Mouse (Mus musculus): ENCODE data around the gene Hivep2. TPM values are rescaled to one million over a fixed set of nuclear protein-coding genes. Genes with fewer than 3 reads are reported as not detected.

Hivep2 gene
- polyA plus RNA-seq, 1 experiment from 2014 or later: 6.5 TPM

DNA sequence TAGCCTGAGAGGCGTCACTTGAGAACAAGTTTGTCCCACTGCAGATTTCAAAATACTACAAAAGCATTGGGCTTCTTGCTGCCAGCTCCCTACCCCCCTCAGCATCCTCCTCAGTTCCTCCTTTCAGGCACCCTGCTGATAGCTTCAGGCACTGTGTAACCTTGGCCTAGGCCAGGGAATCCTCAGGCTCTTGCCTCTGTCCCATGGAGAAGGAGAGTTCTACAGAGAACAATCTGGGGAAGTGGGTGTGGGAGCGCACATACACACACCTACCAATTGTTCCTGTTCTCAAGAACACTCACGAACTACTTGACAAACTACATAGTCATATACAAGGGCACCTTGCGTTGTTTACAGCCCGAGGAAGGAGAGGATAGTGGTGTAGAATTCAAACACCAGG is 109.9 kb downstream of the Hivep2 start:
- Histone ChIP-seq H3K27ac (no peak overlapping the region), H3K9me3 (no peaks in the 10 kb centered on the region), H3K4me3 (no peak overlapping the region), H3K4me2 (replicated peaks) (no peak overlapping the region), H3K36me3 (no peaks in the 10 kb centered on the region), H3K4me1 (no peaks in the 10 kb centered on the region), H3K27me3 (no peaks in the 10 kb centered on the region), H3K9ac (no peak overlapping the region)
- ATAC-seq (ENCODE audit: low FRiP score, low read depth): no peak
- WGBS: 85% methylated on average over 5 of the region's 5 CpGs

DNA sequence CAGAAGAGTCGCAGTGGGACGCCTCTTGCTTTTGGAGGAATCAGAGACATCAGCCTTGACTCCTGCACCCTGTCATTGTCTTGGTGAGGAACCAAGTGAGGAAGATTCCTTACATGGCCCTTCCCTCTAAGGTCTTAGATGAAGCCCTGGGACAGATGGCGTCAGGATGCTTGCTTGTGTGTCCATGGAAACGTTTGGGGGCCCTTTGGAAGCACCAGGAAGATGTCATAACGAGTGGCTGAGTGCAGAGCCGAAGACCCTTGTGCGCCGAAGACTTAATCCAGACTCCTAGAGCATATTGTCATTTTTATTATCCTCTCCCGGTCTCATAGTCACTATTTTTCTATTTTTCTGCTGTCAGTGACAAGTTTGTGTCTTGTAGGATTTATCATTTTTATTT is 111.0 kb downstream of the Hivep2 start:
- H3K9ac ChIP-seq: no peak overlapping the region
- no peaks in the 10 kb centered on the region for H3K27me3 ChIP-seq
- no peaks in the 10 kb centered on the region for H3K9me3 ChIP-seq
- no peaks in the 10 kb centered on the region for H3K36me3 ChIP-seq
- no peaks in the 10 kb centered on the region for H3K4me1 ChIP-seq
- WGBS: 82% methylated on average over 9 of the region's 9 CpGs
- no peak overlapping the region for H3K4me2 ChIP-seq (replicated peaks)
- no peak overlapping the region for H3K4me3 ChIP-seq
- ATAC-seq (ENCODE audit: low FRiP score, low read depth): no peak
- H3K27ac ChIP-seq: no peak overlapping the region

DNA sequence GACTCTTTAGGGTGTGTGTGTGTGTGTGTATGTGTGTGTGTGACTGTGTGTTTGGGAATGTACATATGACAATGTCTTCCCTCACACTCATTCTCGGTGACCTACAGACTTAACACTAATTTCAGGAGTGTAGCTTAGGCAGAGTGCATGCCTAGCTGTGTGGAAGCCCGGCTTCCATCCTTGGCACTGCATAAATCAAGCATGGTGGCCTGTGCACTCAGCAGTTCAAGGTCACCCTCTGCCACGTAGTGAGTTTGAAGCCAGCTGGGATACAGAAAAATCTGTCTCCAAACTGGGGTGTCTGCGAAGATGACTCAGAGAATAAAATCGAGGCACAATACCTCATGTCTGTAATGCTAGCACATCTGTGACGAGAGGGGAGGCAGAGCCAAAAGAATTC is 115.0 kb downstream of the Hivep2 start:
- Histone ChIP-seq H3K4me1 (0 out of 2 replicates have a peak, but pooled peaks cover under 1% of the 10 kb centered on the region), H3K36me3 (no peaks in the 10 kb centered on the region), H3K9ac (no peak overlapping the region), H3K9me3 (no peaks in the 10 kb centered on the region), H3K27ac (no peak overlapping the region), H3K4me2 (replicated peaks) (no peak overlapping the region), H3K4me3 (no peak overlapping the region), H3K27me3 (no peaks in the 10 kb centered on the region)
- WGBS: 85% methylated on average over 6 of the region's 6 CpGs
- no peak for ATAC-seq (ENCODE audit: low FRiP score, low read depth)

DNA sequence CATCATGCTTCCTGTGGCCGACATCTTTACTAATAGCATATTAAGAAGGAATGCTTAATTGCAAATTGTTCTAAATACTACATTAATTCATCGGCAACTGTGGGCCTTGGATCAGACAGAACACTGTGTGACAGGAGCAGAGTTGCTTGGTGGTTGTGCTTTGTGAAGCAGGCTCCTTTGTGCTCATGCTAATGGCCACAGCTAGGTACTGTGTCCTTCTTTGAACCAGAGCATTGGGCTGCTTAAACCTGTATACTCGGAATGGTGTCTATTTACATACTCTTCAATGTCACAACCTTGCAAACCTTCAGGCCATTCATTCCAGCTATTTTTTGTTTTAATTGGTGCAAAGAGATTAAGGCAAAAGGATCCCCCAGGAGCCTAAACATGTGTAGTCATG is 115.9 kb downstream of the Hivep2 start:
- Histone ChIP-seq H3K4me2 (replicated peaks) (no peak overlapping the region), H3K27me3 (no peaks in the 10 kb centered on the region), H3K27ac (no peak overlapping the region), H3K4me1 (peaks cover 6% of the 10 kb centered on the region; the same call in 1 of the 2 replicates), H3K9me3 (no peaks in the 10 kb centered on the region), H3K9ac (no peak overlapping the region), H3K36me3 (no peaks in the 10 kb centered on the region), H3K4me3 (no peak overlapping the region)
- WGBS: 75% methylated on average over 3 of the region's 3 CpGs
- ATAC-seq (ENCODE audit: low FRiP score, low read depth): no peak

DNA sequence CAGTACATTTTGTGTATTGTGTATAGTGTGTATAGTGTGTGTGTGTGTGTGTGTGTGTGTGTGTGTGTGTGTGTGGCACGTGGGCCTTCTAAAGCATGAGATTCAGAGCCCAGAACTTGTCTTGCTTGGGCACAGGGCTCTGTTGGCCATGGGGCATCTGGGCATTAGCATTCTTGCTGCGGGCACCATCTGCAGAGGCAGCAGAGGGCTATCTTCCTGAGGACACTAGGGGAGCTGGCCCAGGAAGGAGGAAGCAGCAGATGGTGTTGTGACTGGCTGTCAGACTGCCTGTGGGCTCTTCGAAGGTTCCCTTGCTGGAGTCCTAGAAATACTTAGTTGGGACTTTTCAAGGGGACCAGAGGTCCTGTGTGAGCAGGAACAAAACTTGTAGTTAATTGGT is 116.4 kb downstream of the Hivep2 start:
- Histone ChIP-seq H3K4me2 (replicated peaks) (no peak overlapping the region), H3K4me3 (no peak overlapping the region), H3K27me3 (no peaks in the 10 kb centered on the region), H3K27ac (no peak overlapping the region), H3K36me3 (no peaks in the 10 kb centered on the region), H3K9me3 (no peaks in the 10 kb centered on the region), H3K9ac (no peak overlapping the region), H3K4me1 (peaks cover 6% of the 10 kb centered on the region; the same call in 1 of the 2 replicates)
- ATAC-seq (ENCODE audit: low FRiP score, low read depth): no peak
- 88% methylated on average over 3 of the region's 3 CpGs for WGBS

DNA sequence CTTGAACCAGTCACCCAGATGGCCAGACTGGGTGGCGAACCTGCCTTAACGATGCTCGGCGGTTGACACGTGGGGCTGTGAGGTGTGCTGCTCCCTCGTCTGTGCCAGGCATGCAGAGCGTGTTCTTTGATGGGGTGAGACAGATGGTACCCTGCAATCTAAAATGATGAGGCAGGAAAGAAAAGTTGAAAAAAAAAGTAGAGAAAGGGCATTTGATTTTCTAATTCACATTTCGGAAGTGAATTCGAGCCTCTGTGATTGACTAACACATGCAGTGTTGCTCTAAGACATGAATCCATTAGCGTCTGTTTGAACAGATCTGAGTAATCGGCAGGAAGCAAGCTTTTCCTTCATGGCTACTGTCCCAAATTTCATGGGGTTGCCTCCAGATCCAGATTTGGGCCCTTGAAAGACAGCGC is 119.4 kb downstream of the Hivep2 start:
- H3K27me3 ChIP-seq: no peaks in the 10 kb centered on the region
- no peak overlapping the region for H3K9ac ChIP-seq
- no peak for ATAC-seq (ENCODE audit: low FRiP score, low read depth)
- H3K9me3 ChIP-seq: no peaks in the 10 kb centered on the region
- no peaks in the 10 kb centered on the region for H3K36me3 ChIP-seq
- no peak overlapping the region for H3K4me3 ChIP-seq
- H3K27ac ChIP-seq: no peak overlapping the region
- no peak overlapping the region for H3K4me2 ChIP-seq (replicated peaks)
- WGBS: 81% methylated on average over 12 of the region's 12 CpGs
- peaks cover 6% of the 10 kb centered on the region; the same call in 1 of the 2 replicates for H3K4me1 ChIP-seq

DNA sequence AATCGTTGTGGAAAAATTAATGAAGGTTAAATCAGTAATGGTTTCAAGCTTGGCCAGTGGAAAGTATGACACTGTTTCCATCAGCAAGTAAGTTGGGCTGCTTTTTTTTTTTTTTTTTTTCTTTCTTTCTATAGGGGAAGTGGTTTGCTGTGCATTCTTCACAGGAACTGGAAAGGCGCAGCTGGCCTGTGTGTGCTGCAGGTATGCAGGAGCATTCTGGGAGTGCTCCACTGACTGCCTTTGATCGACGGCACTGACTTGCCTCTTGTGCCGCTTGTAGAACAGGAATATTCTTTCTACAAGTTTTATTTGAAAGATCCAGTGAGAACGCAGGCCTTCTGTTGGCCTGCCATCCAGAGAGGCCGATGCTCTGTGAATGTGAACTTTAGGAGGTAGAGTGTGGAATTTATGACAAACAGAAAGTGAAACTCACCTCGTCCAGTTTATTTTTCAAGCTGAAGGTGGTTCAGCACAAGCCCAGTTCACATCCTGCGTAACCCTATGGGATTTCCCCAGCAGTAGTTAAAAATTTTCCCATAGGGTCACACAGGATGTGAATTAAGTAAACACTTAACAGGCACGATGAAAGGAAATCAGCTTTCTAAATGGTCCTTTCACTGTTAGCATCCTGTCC is 120.1 kb downstream of the Hivep2 start:
- H3K27ac ChIP-seq: peak overlapping the region; percentile 48; the same call in 1 of the 2 replicates
- no peaks in the 10 kb centered on the region for H3K27me3 ChIP-seq
- no peak; the same call in 1 of the 2 replicates for ATAC-seq (ENCODE audit: low FRiP score, low read depth)
- H3K4me3 ChIP-seq: no peak overlapping the region
- H3K4me1 ChIP-seq: peaks cover 6% of the 10 kb centered on the region; the same call in 1 of the 2 replicates
- H3K36me3 ChIP-seq: no peaks in the 10 kb centered on the region
- peak overlapping the region; percentile 39 for H3K4me2 ChIP-seq (replicated peaks)
- H3K9ac ChIP-seq: no peak overlapping the region
- 53% methylated on average over 10 of the region's 10 CpGs for WGBS
- no peaks in the 10 kb centered on the region for H3K9me3 ChIP-seq

DNA sequence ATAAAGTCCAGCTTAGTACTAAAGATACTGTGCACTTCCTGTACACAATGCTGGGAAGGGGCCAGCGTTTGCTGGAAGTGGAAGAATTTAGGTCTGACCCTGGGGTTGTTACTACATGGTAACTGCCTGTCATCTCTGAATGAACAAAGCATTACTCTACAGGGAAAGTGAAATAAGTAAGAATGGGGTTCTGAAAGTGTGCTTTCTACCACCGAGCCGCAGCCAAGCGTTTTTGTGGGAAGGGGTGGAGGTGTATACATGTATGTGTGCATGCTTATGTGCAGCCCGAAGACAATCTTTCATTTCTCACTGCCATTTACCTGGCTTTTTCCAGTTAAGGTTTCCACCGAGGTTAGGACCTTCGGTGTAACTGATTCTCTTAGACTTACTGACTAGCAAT is 121.4 kb downstream of the Hivep2 start:
- H3K4me2 ChIP-seq (replicated peaks): no peak overlapping the region
- WGBS: 78% methylated on average over 7 of the region's 7 CpGs
- no peaks in the 10 kb centered on the region for H3K27me3 ChIP-seq
- no peak overlapping the region for H3K4me3 ChIP-seq
- no peak overlapping the region for H3K9ac ChIP-seq
- H3K4me1 ChIP-seq: peaks cover 6% of the 10 kb centered on the region; the same call in 1 of the 2 replicates
- ATAC-seq (ENCODE audit: low FRiP score, low read depth): no peak
- no peaks in the 10 kb centered on the region for H3K9me3 ChIP-seq
- H3K36me3 ChIP-seq: no peaks in the 10 kb centered on the region
- no peak overlapping the region for H3K27ac ChIP-seq

DNA sequence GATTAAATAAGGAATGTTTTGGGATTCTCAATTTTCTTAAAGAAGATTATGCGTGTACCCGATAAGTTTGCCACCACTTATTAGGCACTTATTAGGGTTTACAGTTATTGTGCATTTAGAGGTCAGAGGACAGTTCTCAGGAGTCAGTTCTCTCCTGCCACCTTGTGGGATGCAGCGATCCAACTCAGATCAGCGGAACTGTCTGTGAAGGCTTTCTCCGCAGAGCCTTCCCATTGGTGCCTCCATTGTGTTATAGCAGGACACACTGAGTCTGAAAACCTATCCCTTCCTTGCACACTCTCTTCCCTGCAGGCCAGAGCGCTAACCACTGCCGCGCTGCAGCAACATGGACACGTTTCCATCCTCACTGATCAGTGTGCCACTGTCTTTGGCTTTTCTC is 123.6 kb downstream of the Hivep2 start:
- no peak overlapping the region for H3K4me2 ChIP-seq (replicated peaks)
- no peak overlapping the region for H3K4me3 ChIP-seq
- H3K9me3 ChIP-seq: no peaks in the 10 kb centered on the region
- H3K27me3 ChIP-seq: no peaks in the 10 kb centered on the region
- H3K36me3 ChIP-seq: no peaks in the 10 kb centered on the region
- peaks cover 6% of the 10 kb centered on the region; the same call in 1 of the 2 replicates for H3K4me1 ChIP-seq
- H3K27ac ChIP-seq: no peak overlapping the region
- ATAC-seq (ENCODE audit: low FRiP score, low read depth): no peak
- H3K9ac ChIP-seq: no peak overlapping the region
- 50% methylated on average over 9 of the region's 9 CpGs for WGBS

DNA sequence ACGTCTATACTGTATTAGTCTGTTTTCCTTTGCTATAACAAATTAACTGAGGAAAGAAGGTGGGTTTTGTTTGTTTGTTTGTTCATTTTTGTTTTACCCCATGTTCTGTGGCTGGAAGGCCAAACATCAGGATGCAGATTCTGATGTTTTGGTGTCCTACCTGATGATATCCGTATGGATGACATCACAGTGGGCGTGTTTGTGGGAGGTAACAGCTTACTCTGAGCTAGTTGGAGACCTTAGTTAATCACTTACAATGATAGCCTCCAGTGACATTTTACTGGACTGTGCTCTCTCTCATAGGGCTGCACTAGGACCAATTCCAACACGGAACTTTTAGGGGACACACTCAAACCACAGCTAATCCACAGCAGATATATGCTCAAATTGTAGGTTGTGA is 128.2 kb downstream of the Hivep2 start:
- Histone ChIP-seq H3K27ac (no peak overlapping the region), H3K27me3 (no peaks in the 10 kb centered on the region), H3K36me3 (no peaks in the 10 kb centered on the region), H3K4me1 (no peaks in the 10 kb centered on the region), H3K9ac (no peak overlapping the region), H3K9me3 (no peaks in the 10 kb centered on the region), H3K4me3 (no peak overlapping the region), H3K4me2 (replicated peaks) (no peak overlapping the region)
- 82% methylated on average over 4 of the region's 4 CpGs for WGBS
- no peak for ATAC-seq (ENCODE audit: low FRiP score, low read depth)

DNA sequence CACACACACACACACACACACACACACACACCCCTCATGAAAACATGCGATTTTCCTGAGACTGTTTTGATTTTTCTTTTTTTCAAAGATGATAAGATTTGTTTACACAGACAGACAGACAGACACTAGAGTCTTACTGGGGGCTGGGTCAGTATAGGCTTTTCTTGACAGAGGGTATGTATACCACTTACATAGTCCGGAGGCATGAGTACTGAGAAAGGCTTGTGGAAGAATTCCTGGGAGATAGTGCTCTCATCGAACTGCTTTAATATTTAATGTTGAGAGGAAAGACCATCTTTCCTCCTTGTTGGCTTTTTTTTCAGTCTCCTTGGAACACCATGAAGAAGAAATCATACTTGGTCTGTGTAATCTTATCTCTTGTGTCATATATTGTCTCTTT is 130.2 kb downstream of the Hivep2 start:
- Histone ChIP-seq H3K4me1 (no peaks in the 10 kb centered on the region), H3K4me3 (no peak overlapping the region), H3K27ac (no peak overlapping the region), H3K27me3 (no peaks in the 10 kb centered on the region), H3K4me2 (replicated peaks) (no peak overlapping the region), H3K9ac (no peak overlapping the region), H3K36me3 (no peaks in the 10 kb centered on the region), H3K9me3 (no peaks in the 10 kb centered on the region)
- ATAC-seq (ENCODE audit: low FRiP score, low read depth): no peak
- 88% methylated on average over 3 of the region's 3 CpGs for WGBS

DNA sequence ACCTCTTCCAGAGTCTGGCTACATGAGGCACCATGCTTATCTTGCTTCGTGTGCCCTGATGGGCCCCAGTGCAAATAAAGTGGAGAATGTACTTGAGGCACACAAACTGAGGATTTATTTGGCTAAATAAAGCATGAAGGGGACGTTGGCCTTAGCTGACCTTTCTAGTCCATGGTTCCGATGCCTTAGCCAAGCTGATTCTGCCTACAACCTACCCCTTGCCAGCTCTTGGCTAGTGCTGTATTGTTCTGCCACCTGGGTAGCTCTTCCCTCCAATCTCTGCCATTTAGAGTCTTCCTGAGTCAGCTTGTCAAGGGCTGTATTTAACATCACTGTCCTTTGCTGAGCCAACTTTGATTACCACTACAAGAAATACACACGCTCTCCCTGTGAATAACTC is 133.3 kb downstream of the Hivep2 start:
- H3K4me2 ChIP-seq (replicated peaks): no peak overlapping the region
- no peak overlapping the region for H3K4me3 ChIP-seq
- no peaks in the 10 kb centered on the region for H3K27me3 ChIP-seq
- no peaks in the 10 kb centered on the region for H3K36me3 ChIP-seq
- no peak overlapping the region for H3K27ac ChIP-seq
- ATAC-seq (ENCODE audit: low FRiP score, low read depth): no peak
- no peaks in the 10 kb centered on the region for H3K9me3 ChIP-seq
- WGBS: 82% methylated on average over 4 of the region's 4 CpGs
- no peak overlapping the region for H3K9ac ChIP-seq
- H3K4me1 ChIP-seq: no peaks in the 10 kb centered on the region

DNA sequence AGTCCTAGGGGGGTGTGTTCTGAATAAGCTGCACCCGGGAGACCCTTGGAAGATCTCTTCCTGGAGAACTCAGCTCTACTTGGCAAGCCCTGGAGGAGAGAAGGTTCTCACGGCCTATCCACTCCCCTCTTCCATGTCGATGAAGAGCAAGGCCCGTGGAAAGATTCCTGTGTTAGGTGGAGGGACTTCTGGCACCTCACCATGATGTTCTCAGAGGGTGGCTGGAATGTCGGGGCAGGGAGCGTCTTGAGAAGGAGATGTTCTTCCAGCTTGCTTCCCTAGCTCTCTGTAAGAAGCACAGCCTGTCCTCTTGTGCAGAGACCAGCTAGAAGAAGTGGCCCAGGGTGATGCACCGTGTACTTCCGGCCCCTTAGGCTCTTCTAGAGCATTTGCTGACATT is 134.2 kb downstream of the Hivep2 start:
- H3K4me1 ChIP-seq: no peaks in the 10 kb centered on the region
- no peaks in the 10 kb centered on the region for H3K36me3 ChIP-seq
- H3K4me3 ChIP-seq: no peak overlapping the region
- no peak overlapping the region for H3K27ac ChIP-seq
- no peak overlapping the region for H3K4me2 ChIP-seq (replicated peaks)
- WGBS: 88% methylated on average over 8 of the region's 8 CpGs
- no peak overlapping the region for H3K9ac ChIP-seq
- no peaks in the 10 kb centered on the region for H3K9me3 ChIP-seq
- no peaks in the 10 kb centered on the region for H3K27me3 ChIP-seq
- ATAC-seq (ENCODE audit: low FRiP score, low read depth): no peak

Measured in limb, embryonic 13.5 days (tissue).